Mouse (Mus musculus) myocyte (in vitro differentiated cells): ENCODE data around the gene Ushbp1.

Source experiments
- CEBPB ChIP-seq: IDR thresholded peaks from 2 replicates; pipeline ENCODE4 v1.6.1; 2011; ENCODE audit warnings: mild to moderate bottlenecking, moderate library complexity; ENCODE audit not compliant: poor library complexity, insufficient read depth, severe bottlenecking
- E2F4 ChIP-seq: IDR thresholded peaks from one replicate; pipeline ENCODE4 v1.6.1; 2011; ENCODE audit warnings: mild to moderate bottlenecking, control low read depth, moderate library complexity; ENCODE audit not compliant: insufficient read depth
- MAX ChIP-seq: IDR thresholded peaks from one replicate; pipeline ENCODE4 v1.6.1; 2011; ENCODE audit warnings: low read depth, mild to moderate bottlenecking, control low read depth
- MYOD1 ChIP-seq, 3 experiments: IDR thresholded peaks; one replicate each; pipeline ENCODE4 v1.6.1; 2011; ENCODE audit warnings: control low read depth in 2 of 3, low read depth in 2 of 3, mild to moderate bottlenecking in 2 of 3, moderate library complexity in 1 of 3; ENCODE audit not compliant: insufficient read length in 2 of 3, control insufficient read depth in 1 of 3
- POLR2A ChIP-seq: IDR thresholded peaks from one replicate; pipeline ENCODE4 v1.6.1; 2011; ENCODE audit warnings: low read depth, mild to moderate bottlenecking, control low read depth, moderate library complexity; ENCODE audit not compliant: insufficient read length
- TCF12 ChIP-seq: IDR thresholded peaks from one replicate; pipeline ENCODE4 v1.6.1; 2011; ENCODE audit warnings: mild to moderate bottlenecking, control low read depth; ENCODE audit not compliant: poor library complexity, insufficient read depth, severe bottlenecking
- USF1 ChIP-seq: IDR thresholded peaks from one replicate; pipeline ENCODE4 v1.6.1; 2011; ENCODE audit warnings: low read depth, mild to moderate bottlenecking, control low read depth, moderate library complexity

DNA sequence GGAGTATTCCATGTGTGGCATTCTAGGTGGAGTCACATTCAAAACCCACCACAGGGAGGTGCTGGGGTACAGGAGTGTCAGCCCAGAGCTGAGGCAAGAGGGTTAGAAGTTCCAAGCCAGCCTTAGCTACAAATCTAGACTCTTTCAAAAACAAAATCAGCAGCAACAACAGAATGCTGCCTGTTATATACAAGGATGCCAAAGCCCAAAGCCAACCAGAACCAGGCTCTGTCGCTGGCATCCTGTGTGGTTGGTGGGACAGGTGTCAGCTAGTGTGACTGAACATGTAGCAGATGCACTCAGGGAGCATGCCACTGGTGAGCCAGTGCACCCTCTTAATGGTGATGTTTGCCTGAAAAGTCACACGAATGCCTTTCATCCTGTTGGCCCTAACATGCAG, 5.2 kb upstream of the Ushbp1 start:
- TF ChIP-seq POLR2A, result no peak
- TF ChIP-seq MYOD1 (IDR thresholded peaks at IDR 0.05; ENCODE audit: control insufficient read depth in 1 of 3, insufficient read length in 2 of 3, low read depth in 2 of 3), result no peak
- TF ChIP-seq USF1, result no peak
- no peak for TF ChIP-seq TCF12
- TF ChIP-seq MAX, result no peak
- no peak for TF ChIP-seq E2F4
- no peak for TF ChIP-seq CEBPB
